Mouse (Mus musculus): ENCODE measurements around the gene Hnrnph3. TPM values are rescaled to one million over a fixed set of nuclear protein-coding genes. Genes with fewer than 3 reads are reported as not detected.

Hnrnph3 gene
- total and polyA plus RNA-seq, 3 experiments = 9.5 to 37.8 (median 15.1) TPM

DNA sequence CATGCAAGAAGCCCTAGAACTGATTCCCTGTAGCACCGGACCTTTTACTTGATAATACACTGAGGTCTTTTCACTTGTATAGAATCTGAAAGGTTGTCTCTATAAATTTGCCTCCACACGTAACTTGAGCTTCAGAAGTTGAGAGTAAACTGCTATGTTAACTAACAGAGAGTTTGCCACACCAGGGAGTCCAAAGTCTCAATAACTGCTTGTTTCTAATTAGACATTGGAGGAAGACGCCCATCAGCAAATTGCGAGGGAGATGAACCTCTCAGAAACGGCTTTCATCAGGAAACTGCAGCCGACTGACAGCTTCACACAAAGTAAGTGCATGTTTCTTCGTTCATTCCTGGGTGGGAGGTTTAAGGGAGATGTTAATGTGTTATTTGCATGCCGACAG lies 41.5 kb upstream of the Hnrnph3 start:
- H3K36me3 ChIP-seq (replicated peaks in 1 of 2; ENCODE audit: control insufficient read depth in 1 of 2, insufficient read depth in 1 of 2, low read length in 1 of 2) = no peaks in the 10 kb centered on the region
- in situ Hi-C loops (cut with MboI; ENCODE audit: low pct_ligation_motif_present, low pct_unique_long_range_greater_than_20kb, low sequenced_read_pairs) (no loop called here), dilution Hi-C loops (cut with MboI; ENCODE audit: extremely low pct_ligation_motif_present, extremely low pct_unique_long_range_greater_than_20kb, low sequenced_read_pairs) (no loop called here)
- H3K27me3 ChIP-seq (replicated peaks) = no peaks in the 10 kb centered on the region
- H3K27ac ChIP-seq (ENCODE audit: insufficient read depth, low read depth) = no peak overlapping the region
- no peak overlapping the region for H3K9ac ChIP-seq (ENCODE audit: insufficient read depth, low read depth)
- H3K4me2 ChIP-seq (ENCODE audit: insufficient read depth, low read depth, poor library complexity, severe bottlenecking) = no peak overlapping the region
- no peak for DNase-seq (ENCODE audit: extremely low read depth)
- no peaks in the 10 kb centered on the region for H3K79me2 ChIP-seq (replicated peaks; ENCODE audit: control insufficient read depth, extremely low read depth, insufficient read depth, poor library complexity, severe bottlenecking)
- H3K4me3 ChIP-seq (replicated peaks in 1 of 3; ENCODE audit: low read depth in 2 of 3, low read length in 2 of 3, poor library complexity in 1 of 3) = no peak overlapping the region
- peaks cover 0 to 5% of the 10 kb centered on the region in 2 experiments; a peak in 1 of 4 replicates for H3K4me1 ChIP-seq (ENCODE audit: control insufficient read depth in 1 of 2, insufficient read depth in 2 of 2)
- TF ChIP-seq ZKSCAN1 (IDR thresholded peaks at IDR 0.05; ENCODE audit: borderline replicate concordance, low read depth, low read length) (no peak), TCF12 (IDR thresholded peaks at IDR 0.05; ENCODE audit: low read depth, low read length) (no peak), HCFC1 (IDR thresholded peaks at IDR 0.05; ENCODE audit: low read depth, low read length) (no peak), MAZ (IDR thresholded peaks at IDR 0.05; ENCODE audit: low read depth, low read length) (no peak), POLR2AphosphoS2 (IDR thresholded peaks at IDR 0.05; ENCODE audit: low read depth, low read length) (no peak), MAFK (IDR thresholded peaks at IDR 0.05; ENCODE audit: insufficient replicate concordance, low read length) (no peak)
- H3K9me3 ChIP-seq (replicated peaks; ENCODE audit: low read length) = peaks cover 4% of the 10 kb centered on the region

- in situ Hi-C loops (cut with MboI; ENCODE audit: low pct_ligation_motif_present, low pct_unique_long_range_greater_than_20kb, low sequenced_read_pairs) = no loop called here
- H3K27me3 ChIP-seq (replicated peaks) = no peaks in the 10 kb centered on the region
- H3K9me3 ChIP-seq (replicated peaks; ENCODE audit: low read length) = peaks cover 4% of the 10 kb centered on the region
- no peaks in the 10 kb centered on the region for H3K79me2 ChIP-seq (replicated peaks; ENCODE audit: control insufficient read depth, extremely low read depth, insufficient read depth, poor library complexity, severe bottlenecking)
- no peaks in the 10 kb centered on the region for H3K36me3 ChIP-seq (replicated peaks in 1 of 2; ENCODE audit: control insufficient read depth in 1 of 2, insufficient read depth in 1 of 2, low read length in 1 of 2)
- H3K4me3 ChIP-seq (replicated peaks in 1 of 3; ENCODE audit: low read depth in 2 of 3, low read length in 2 of 3, poor library complexity in 1 of 3) = no peak overlapping the region
- H3K9ac ChIP-seq (ENCODE audit: insufficient read depth, low read depth) = no peak overlapping the region
- H3K27ac ChIP-seq (ENCODE audit: insufficient read depth, low read depth) = no peak overlapping the region
- no peak for DNase-seq (ENCODE audit: extremely low read depth)
- H3K4me2 ChIP-seq (ENCODE audit: insufficient read depth, low read depth, poor library complexity, severe bottlenecking) = no peak overlapping the region
- dilution Hi-C loops (cut with MboI; ENCODE audit: extremely low pct_ligation_motif_present, extremely low pct_unique_long_range_greater_than_20kb, low sequenced_read_pairs) = no loop called here
- peaks cover 0 to 5% of the 10 kb centered on the region in 2 experiments; a peak in 1 of 4 replicates for H3K4me1 ChIP-seq (ENCODE audit: control insufficient read depth in 1 of 2, insufficient read depth in 2 of 2)
- TF ChIP-seq MXI1 (IDR thresholded peaks at IDR 0.05; ENCODE audit: low read depth, low read length) (no peak), JUND (conservative IDR thresholded peaks at IDR 0.05; ENCODE audit: low read depth, low read length) (no peak), POLR2AphosphoS2 (IDR thresholded peaks at IDR 0.05; ENCODE audit: low read depth, low read length) (no peak), UBTF (IDR thresholded peaks at IDR 0.05; ENCODE audit: low read depth, low read length) (no peak), NELFE (IDR thresholded peaks at IDR 0.05; ENCODE audit: low read depth, low read length) (no peak), MYC (IDR thresholded peaks at IDR 0.05; ENCODE audit: low read depth, low read length) (no peak), MEF2A (IDR thresholded peaks at IDR 0.05; ENCODE audit: borderline replicate concordance, low read depth, low read length) (no peak), ZMIZ1 (IDR thresholded peaks at IDR 0.05; ENCODE audit: low read depth, low read length) (no peak), MAX (IDR thresholded peaks at IDR 0.05; ENCODE audit: low read length) (no peak), MAFK (IDR thresholded peaks at IDR 0.05; ENCODE audit: insufficient replicate concordance, low read length) (no peak), NRF1 (IDR thresholded peaks at IDR 0.05; ENCODE audit: low read depth, low read length) (no peak), ETS1 (conservative IDR thresholded peaks at IDR 0.05; ENCODE audit: low read depth, low read length) (no peak)
Observed at GRCm38 (mm10) chr10:63064516-63064915, 40.5 kb upstream of the Hnrnph3 start.

All from CH12.LX (cell line).